Mouse (Mus musculus) midbrain, embryonic 12.5 days (tissue): ENCODE data around the gene Frmd4a. TPM values are rescaled to one million over a fixed set of nuclear protein-coding genes. Genes with fewer than 3 reads are reported as not detected.
A peak's percentile ranks its signal among the peaks of the same experiment; 100 is the strongest.

Experiments used
- ATAC-seq: fragments of 200-750 bp; cut with Nextera tagmentation; 2 replicates; pipeline ENCODE4 v1.8.0; 2017; ENCODE audit warnings: low read depth, moderate TSS enrichment, moderate library complexity; ENCODE audit not compliant: low FRiP score
- H3K27ac ChIP-seq: fragments of 300-500 bp; sonication (generic); replicated peaks from 2 replicates; pipeline ENCODE4 v1.5.1; 2016; ENCODE audit warnings: mild to moderate bottlenecking
- H3K27me3 ChIP-seq: fragments of 300-500 bp; sonication (generic); 2 replicates; pipeline ENCODE4 v1.6.1; 2016; ENCODE audit warnings: mild to moderate bottlenecking
- H3K36me3 ChIP-seq: fragments of 300-500 bp; sonication (generic); 2 replicates; pipeline ENCODE4 v1.6.1; 2016
- H3K4me1 ChIP-seq: fragments of 300-500 bp; sonication (generic); 2 replicates; pipeline ENCODE4 v1.6.1; 2016
- H3K4me2 ChIP-seq: fragments of 300-500 bp; sonication (generic); replicated peaks from 2 replicates; pipeline ENCODE4 v1.6.1; 2016; ENCODE audit warnings: mild to moderate bottlenecking, moderate library complexity
- H3K4me3 ChIP-seq: fragments of 300-500 bp; sonication (generic); 2 replicates; pipeline ENCODE4 v1.5.1; 2016; ENCODE audit warnings: mild to moderate bottlenecking
- H3K9ac ChIP-seq: fragments of 300-500 bp; sonication (generic); replicated peaks from 2 replicates; pipeline ENCODE4 v1.6.1; 2016; ENCODE audit warnings: mild to moderate bottlenecking, moderate library complexity
- H3K9me3 ChIP-seq: fragments of 300-500 bp; sonication (generic); 2 replicates; pipeline ENCODE4 v1.6.1; 2016; ENCODE audit warnings: mild to moderate bottlenecking
- WGBS: fragments of 180-500 bp; shearing (Covaris S2); methylation state at CpG from one replicate; pipeline ENCODE4 v1.1.7; 2016; 5-methylcytosine and 5-hydroxymethylcytosine counted together
- polyA plus RNA-seq: library from polyadenylated mRNA; unstranded; fragments of >200 nt; fragmentation: Nextera tagmentation; extraction: Ambion mirVana; gene quantifications from 2 replicates; pipeline ENCODE4 v1.2.1, GENCODE M21; 2016

Gene Frmd4a
- polyA plus RNA-seq, 1 experiment from 2014 or later = 56.3 TPM

- Histone ChIP-seq H3K9me3 (no peaks in the 10 kb centered on the region), H3K4me2 (no peak overlapping the region), H3K4me3 (no peak overlapping the region), H3K27ac (peak overlapping the region; percentile 65), H3K27me3 (no peaks in the 10 kb centered on the region), H3K36me3 (peaks cover 13% of the 10 kb centered on the region), H3K9ac (no peak overlapping the region), H3K4me1 (peaks cover 34% of the 10 kb centered on the region)
- 52% methylated on average over 20 of the region's 20 CpGs for WGBS
- ATAC-seq = peak; percentile 74
Observed at GRCm38 (mm10) chr2:4492485-4493481, 475.3 kb downstream of the Frmd4a start.

- no peaks in the 10 kb centered on the region for H3K9me3 ChIP-seq
- no peak overlapping the region for H3K9ac ChIP-seq
- H3K36me3 ChIP-seq = peaks cover 16% of the 10 kb centered on the region
- 72% methylated on average over 2 of the region's 2 CpGs for WGBS
- peaks cover 36% of the 10 kb centered on the region for H3K4me1 ChIP-seq
- ATAC-seq = no peak
- no peak overlapping the region for H3K4me2 ChIP-seq
- H3K27me3 ChIP-seq = no peaks in the 10 kb centered on the region
- no peak overlapping the region for H3K27ac ChIP-seq
- no peak overlapping the region for H3K4me3 ChIP-seq
Observed at GRCm38 (mm10) chr2:4494478-4494877, 477.0 kb downstream of the Frmd4a start.

GRCm38 (mm10) chr2:4499257-4499656, 481.7 kb downstream of the Frmd4a start:
- Histone ChIP-seq H3K27ac (0 out of 2 replicates have a peak overlapping the region, but pooled peaks have one; percentile 15), H3K4me3 (no peak overlapping the region), H3K27me3 (no peaks in the 10 kb centered on the region), H3K9me3 (no peaks in the 10 kb centered on the region), H3K4me2 (no peak overlapping the region), H3K36me3 (peaks cover 32% of the 10 kb centered on the region), H3K4me1 (0 out of 2 replicates have a peak, but pooled peaks cover 2% of the 10 kb centered on the region), H3K9ac (no peak overlapping the region)
- 0 out of 2 replicates have a peak, but pooled peaks have one; percentile 34 for ATAC-seq
- 3% methylated on average over 1 of the region's 1 CpGs for WGBS

- no peak overlapping the region for H3K4me3 ChIP-seq
- no peaks in the 10 kb centered on the region for H3K27me3 ChIP-seq
- no peak overlapping the region for H3K9ac ChIP-seq
- H3K27ac ChIP-seq = no peak overlapping the region
- no peaks in the 10 kb centered on the region for H3K9me3 ChIP-seq
- WGBS = 93% methylated on average over 9 of the region's 9 CpGs
- ATAC-seq = no peak
- H3K4me2 ChIP-seq = no peak overlapping the region
- 0 out of 2 replicates have a peak, but pooled peaks cover 2% of the 10 kb centered on the region for H3K4me1 ChIP-seq
- H3K36me3 ChIP-seq = peaks cover 32% of the 10 kb centered on the region
Observed at GRCm38 (mm10) chr2:4499916-4500315, 482.4 kb downstream of the Frmd4a start.

- Histone ChIP-seq H3K27ac (no peak overlapping the region), H3K27me3 (no peaks in the 10 kb centered on the region), H3K9ac (no peak overlapping the region), H3K4me2 (no peak overlapping the region), H3K4me1 (0 out of 2 replicates have a peak, but pooled peaks cover 2% of the 10 kb centered on the region), H3K4me3 (no peak overlapping the region), H3K9me3 (no peaks in the 10 kb centered on the region), H3K36me3 (peaks cover 39% of the 10 kb centered on the region)
- 86% methylated on average over 15 of the region's 15 CpGs for WGBS
- ATAC-seq = no peak
Observed at GRCm38 (mm10) chr2:4501257-4502027, 483.9 kb downstream of the Frmd4a start.

- Histone ChIP-seq H3K27me3 (no peaks in the 10 kb centered on the region), H3K36me3 (peaks cover 33% of the 10 kb centered on the region), H3K4me2 (no peak overlapping the region), H3K4me3 (no peak overlapping the region), H3K9me3 (no peaks in the 10 kb centered on the region), H3K4me1 (peaks cover under 1% of the 10 kb centered on the region; the same call in 1 of the 2 replicates), H3K9ac (no peak overlapping the region), H3K27ac (no peak overlapping the region)
- WGBS = 89% methylated on average over 10 of the region's 10 CpGs
- ATAC-seq = no peak
Observed at GRCm38 (mm10) chr2:4504413-4504812, 486.9 kb downstream of the Frmd4a start.

GRCm38 (mm10) chr2:4505695-4506094, 488.2 kb downstream of the Frmd4a start:
- ATAC-seq = no peak

GRCm38 (mm10) chr2:4506659-4507058, 489.1 kb downstream of the Frmd4a start:
- WGBS = 93% methylated on average over 9 of the region's 9 CpGs
- ATAC-seq = no peak
- no peak overlapping the region for H3K4me3 ChIP-seq
- no peaks in the 10 kb centered on the region for H3K27me3 ChIP-seq
- H3K36me3 ChIP-seq = peaks cover 20% of the 10 kb centered on the region
- H3K9ac ChIP-seq = no peak overlapping the region
- no peak overlapping the region for H3K27ac ChIP-seq
- H3K4me2 ChIP-seq = no peak overlapping the region
- no peaks in the 10 kb centered on the region for H3K9me3 ChIP-seq
- no peaks in the 10 kb centered on the region; the same call in 1 of the 2 replicates for H3K4me1 ChIP-seq

More at GRCm38 (mm10) chr2:4505695-4506094, 488.2 kb downstream of the Frmd4a start:
- Histone ChIP-seq H3K4me1 (no peaks in the 10 kb centered on the region; the same call in 1 of the 2 replicates), H3K9ac (no peak overlapping the region), H3K27ac (no peak overlapping the region), H3K4me3 (no peak overlapping the region), H3K9me3 (no peaks in the 10 kb centered on the region), H3K4me2 (no peak overlapping the region), H3K36me3 (peaks cover 28% of the 10 kb centered on the region), H3K27me3 (no peaks in the 10 kb centered on the region)
- 98% methylated on average over 4 of the region's 4 CpGs for WGBS

- H3K4me2 ChIP-seq = no peak overlapping the region
- H3K36me3 ChIP-seq = peaks cover 17% of the 10 kb centered on the region
- H3K4me3 ChIP-seq = no peak overlapping the region
- no peaks in the 10 kb centered on the region for H3K27me3 ChIP-seq
- H3K9me3 ChIP-seq = no peaks in the 10 kb centered on the region
- no peak for ATAC-seq
- H3K27ac ChIP-seq = no peak overlapping the region
- peaks cover 8% of the 10 kb centered on the region for H3K4me1 ChIP-seq
- H3K9ac ChIP-seq = no peak overlapping the region
- WGBS = 92% methylated on average over 13 of the region's 13 CpGs
Observed at GRCm38 (mm10) chr2:4507887-4508615, 490.5 kb downstream of the Frmd4a start.

GRCm38 (mm10) chr2:4508959-4509615, 491.6 kb downstream of the Frmd4a start:
- Histone ChIP-seq H3K9ac (no peak overlapping the region), H3K27me3 (no peaks in the 10 kb centered on the region), H3K36me3 (peaks cover 21% of the 10 kb centered on the region), H3K9me3 (no peaks in the 10 kb centered on the region), H3K27ac (no peak overlapping the region), H3K4me2 (no peak overlapping the region), H3K4me3 (no peak overlapping the region), H3K4me1 (peaks cover 8% of the 10 kb centered on the region)
- 84% methylated on average over 10 of the region's 10 CpGs for WGBS
- ATAC-seq = no peak

GRCm38 (mm10) chr2:4509739-4510138, 492.2 kb downstream of the Frmd4a start:
- peaks cover 24% of the 10 kb centered on the region for H3K36me3 ChIP-seq

More at GRCm38 (mm10) chr2:4509739-4510138, 492.2 kb downstream of the Frmd4a start:
- H3K27me3 ChIP-seq = no peaks in the 10 kb centered on the region
- peaks cover 8% of the 10 kb centered on the region for H3K4me1 ChIP-seq
- no peak overlapping the region for H3K4me3 ChIP-seq
- no peak overlapping the region for H3K4me2 ChIP-seq
- 68% methylated on average over 5 of the region's 5 CpGs for WGBS
- no peak overlapping the region for H3K9ac ChIP-seq
- no peak for ATAC-seq
- H3K27ac ChIP-seq = no peak overlapping the region
- H3K9me3 ChIP-seq = no peaks in the 10 kb centered on the region
